Mouse (Mus musculus) embryonic facial prominence, embryonic 11.5 days (tissue): ENCODE measurements at regions not wholly inside any gene's neighbourhood (a gene's known extent, or its start where the extent isn't known, plus 50 kb on each side); places are given as distances from the start of the nearest gene placed in this dataset.

Source experiments
- ATAC-seq: fragments of 200-750 bp; cut with Nextera tagmentation; replicated peaks from 2 replicates; pipeline ENCODE4 v1.8.0; 2017; ENCODE audit warnings: low read depth; ENCODE audit not compliant: insufficient number of reproducible peaks, low FRiP score, low TSS enrichment
- DNase-seq: peaks from one replicate; pipeline ENCODE4 v3.0.0-alpha.2; 2015; ENCODE audit warnings: low spot score
- H3K27ac ChIP-seq: fragments of 300-500 bp; sonication (generic); replicated peaks from 2 replicates; pipeline ENCODE4 v1.5.1; 2014; ENCODE audit warnings: mild to moderate bottlenecking, low read depth, low read length, control low read depth
- H3K27me3 ChIP-seq: fragments of 300-500 bp; sonication (generic); 2 replicates; pipeline ENCODE4 v1.6.1; 2014; ENCODE audit warnings: mild to moderate bottlenecking, low read length, moderate library complexity, mixed read lengths; ENCODE audit not compliant: control insufficient read depth, insufficient read depth
- H3K36me3 ChIP-seq: fragments of 300-500 bp; sonication (generic); replicated peaks from 2 replicates; pipeline ENCODE4 v1.6.1; 2014; ENCODE audit warnings: low read depth, mild to moderate bottlenecking, low read length, moderate library complexity, mixed read lengths; ENCODE audit not compliant: control insufficient read depth, insufficient read depth
- H3K4me1 ChIP-seq: fragments of 300-500 bp; sonication (generic); 2 replicates; pipeline ENCODE4 v1.6.1; 2014; ENCODE audit warnings: low read length, mixed read lengths; ENCODE audit not compliant: control insufficient read depth, insufficient read depth
- H3K4me2 ChIP-seq: fragments of 300-500 bp; sonication (generic); 2 replicates; pipeline ENCODE4 v1.6.1; 2014; ENCODE audit warnings: low read depth, mild to moderate bottlenecking, control low read depth, low read length, moderate library complexity
- H3K4me3 ChIP-seq: fragments of 300-500 bp; sonication (generic); 2 replicates; pipeline ENCODE4 v1.5.1; 2014; ENCODE audit warnings: low read depth, low read length, control low read depth
- H3K9ac ChIP-seq: fragments of 300-500 bp; sonication (generic); replicated peaks from 2 replicates; pipeline ENCODE4 v1.6.1; 2014; ENCODE audit warnings: mild to moderate bottlenecking, control low read depth, low read length
- H3K9me3 ChIP-seq: fragments of 300-500 bp; sonication (generic); replicated peaks from 2 replicates; pipeline ENCODE4 v1.6.1; 2016; ENCODE audit warnings: mild to moderate bottlenecking, low read length, inconsistent platforms, mixed read lengths; ENCODE audit not compliant: control insufficient read depth
- WGBS: fragments of 180-500 bp; shearing (Covaris S2); extraction: QIAGEN DNeasy Blood & Tissue Kit; methylation state at CpG from one replicate; pipeline ENCODE4 v1.1.7; 2014; 5-methylcytosine and 5-hydroxymethylcytosine counted together

DNA sequence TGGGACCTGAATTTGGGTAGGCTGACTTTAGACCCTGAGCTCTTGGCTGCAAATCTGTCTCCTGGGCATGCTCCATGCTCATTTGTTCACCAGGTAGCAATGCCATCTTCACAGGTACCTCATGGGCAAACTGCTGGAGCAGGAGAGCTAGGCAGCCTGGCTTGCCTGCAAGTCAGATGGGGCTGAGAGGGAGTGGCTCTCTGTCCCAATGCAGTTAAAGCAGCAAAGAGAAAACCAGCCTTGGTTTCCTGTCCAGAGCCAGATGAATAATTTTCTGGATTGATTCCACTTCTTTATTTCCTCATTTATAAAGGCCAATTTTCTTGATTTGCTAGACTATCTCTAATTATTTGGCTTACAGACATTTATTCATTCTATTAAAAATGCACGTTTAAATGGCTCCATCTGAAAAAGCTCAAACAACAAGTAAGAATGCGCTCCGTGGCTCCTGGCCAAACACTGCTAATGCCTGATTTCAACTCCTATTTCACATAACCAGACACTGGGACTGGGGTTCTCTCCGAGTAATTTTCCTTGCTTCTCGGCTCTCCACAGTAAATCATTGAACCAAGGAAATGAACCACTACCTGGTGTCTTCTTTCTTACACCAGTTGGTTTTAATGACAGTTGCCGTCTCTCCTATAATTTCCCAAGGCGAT lies 60.5 kb downstream of the Rsl24d1 start:
- H3K4me3 ChIP-seq: no peak overlapping the region
- WGBS: 83% methylated on average over 7 of the region's 7 CpGs
- H3K27me3 ChIP-seq: no peaks in the 10 kb centered on the region
- no peaks in the 10 kb centered on the region for H3K36me3 ChIP-seq
- no peak overlapping the region for H3K27ac ChIP-seq
- H3K4me1 ChIP-seq: no peaks in the 10 kb centered on the region
- ATAC-seq: no peak
- DNase-seq: no peak
- H3K9me3 ChIP-seq: no peaks in the 10 kb centered on the region
- no peak overlapping the region for H3K9ac ChIP-seq
- H3K4me2 ChIP-seq: no peak overlapping the region

DNA sequence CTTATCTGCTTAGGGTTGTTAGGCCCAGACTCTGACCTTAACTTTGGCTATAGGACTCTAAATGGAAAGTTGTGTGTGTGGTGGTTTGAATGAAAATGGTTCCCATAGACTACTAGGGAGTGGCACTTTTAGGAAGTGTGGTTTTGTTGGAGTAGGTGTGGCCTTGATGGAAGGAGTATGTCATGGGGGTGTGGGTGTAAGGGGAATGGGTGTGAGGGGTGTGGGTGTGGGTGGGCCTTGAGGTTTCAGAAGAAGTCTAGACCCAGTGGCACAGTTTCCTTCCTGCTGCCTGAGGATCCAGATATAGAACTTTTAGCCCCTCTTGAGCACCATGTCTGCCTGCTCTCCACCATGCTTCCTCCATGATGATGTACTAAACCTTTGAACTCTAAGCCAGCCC lies 63.4 kb downstream of the Rsl24d1 start:
- Histone ChIP-seq H3K4me2 (no peak overlapping the region), H3K9me3 (no peaks in the 10 kb centered on the region), H3K27me3 (no peaks in the 10 kb centered on the region), H3K27ac (no peak overlapping the region), H3K4me1 (no peaks in the 10 kb centered on the region), H3K4me3 (no peak overlapping the region), H3K9ac (no peak overlapping the region), H3K36me3 (no peaks in the 10 kb centered on the region)
- DNase-seq: no peak
- no peak for ATAC-seq

DNA sequence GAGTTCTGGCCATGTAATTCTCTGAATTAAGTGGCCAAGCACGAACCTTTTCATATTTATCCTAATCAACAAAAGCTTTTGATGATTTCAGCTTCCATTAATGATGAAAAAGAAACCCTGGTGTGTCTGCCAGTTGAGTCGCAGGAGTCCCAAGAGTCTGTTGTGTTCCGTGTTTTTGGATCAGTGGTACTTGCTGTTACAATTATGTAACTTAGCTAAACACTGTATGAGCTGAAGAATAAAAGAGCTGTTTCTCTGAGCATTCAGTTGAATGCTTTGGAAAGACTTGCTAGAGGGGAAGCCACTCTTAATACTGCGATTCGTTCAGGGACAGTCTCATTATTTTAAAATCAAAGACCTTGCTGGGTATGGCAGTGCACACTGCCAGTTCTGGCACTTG lies 70.1 kb downstream of the Rsl24d1 start:
- no peak overlapping the region for H3K4me3 ChIP-seq
- H3K4me2 ChIP-seq: no peak overlapping the region
- no peaks in the 10 kb centered on the region for H3K4me1 ChIP-seq
- H3K9me3 ChIP-seq: no peaks in the 10 kb centered on the region
- 81% methylated on average over 5 of the region's 5 CpGs for WGBS
- no peaks in the 10 kb centered on the region for H3K36me3 ChIP-seq
- H3K27ac ChIP-seq: no peak overlapping the region
- H3K27me3 ChIP-seq: no peaks in the 10 kb centered on the region
- no peak for DNase-seq
- H3K9ac ChIP-seq: no peak overlapping the region
- no peak for ATAC-seq

- Histone ChIP-seq H3K36me3 (no peaks in the 10 kb centered on the region), H3K4me3 (no peak overlapping the region), H3K4me2 (no peak overlapping the region), H3K27me3 (no peaks in the 10 kb centered on the region), H3K4me1 (no peaks in the 10 kb centered on the region), H3K9me3 (no peaks in the 10 kb centered on the region), H3K27ac (no peak overlapping the region), H3K9ac (no peak overlapping the region)
- DNase-seq (no peak), ATAC-seq (no peak)
- 40% methylated on average over 3 of the region's 3 CpGs for WGBS
These were observed 71.7 kb downstream of the Rsl24d1 start for GRCm38 (mm10) chr9:73184908-73185307.

- peak overlapping the region; percentile 25; the same call in 1 of the 2 replicates for H3K9ac ChIP-seq
- peaks cover 2% of the 10 kb centered on the region; the same call in 1 of the 2 replicates for H3K4me1 ChIP-seq
- no peak overlapping the region for H3K27ac ChIP-seq
- H3K9me3 ChIP-seq: no peaks in the 10 kb centered on the region
- H3K27me3 ChIP-seq: no peaks in the 10 kb centered on the region
- DNase-seq (peak; percentile 57), ATAC-seq (0 out of 2 replicates have a peak, but pooled peaks have one; percentile 52)
- no peak overlapping the region for H3K4me3 ChIP-seq
- no peaks in the 10 kb centered on the region for H3K36me3 ChIP-seq
- WGBS: 21% methylated on average over 11 of the region's 11 CpGs
- peak overlapping the region; percentile 4; the same call in 1 of the 2 replicates for H3K4me2 ChIP-seq
These were observed 79.1 kb downstream of the Rsl24d1 start for GRCm38 (mm10) chr9:73192271-73192785.

DNA sequence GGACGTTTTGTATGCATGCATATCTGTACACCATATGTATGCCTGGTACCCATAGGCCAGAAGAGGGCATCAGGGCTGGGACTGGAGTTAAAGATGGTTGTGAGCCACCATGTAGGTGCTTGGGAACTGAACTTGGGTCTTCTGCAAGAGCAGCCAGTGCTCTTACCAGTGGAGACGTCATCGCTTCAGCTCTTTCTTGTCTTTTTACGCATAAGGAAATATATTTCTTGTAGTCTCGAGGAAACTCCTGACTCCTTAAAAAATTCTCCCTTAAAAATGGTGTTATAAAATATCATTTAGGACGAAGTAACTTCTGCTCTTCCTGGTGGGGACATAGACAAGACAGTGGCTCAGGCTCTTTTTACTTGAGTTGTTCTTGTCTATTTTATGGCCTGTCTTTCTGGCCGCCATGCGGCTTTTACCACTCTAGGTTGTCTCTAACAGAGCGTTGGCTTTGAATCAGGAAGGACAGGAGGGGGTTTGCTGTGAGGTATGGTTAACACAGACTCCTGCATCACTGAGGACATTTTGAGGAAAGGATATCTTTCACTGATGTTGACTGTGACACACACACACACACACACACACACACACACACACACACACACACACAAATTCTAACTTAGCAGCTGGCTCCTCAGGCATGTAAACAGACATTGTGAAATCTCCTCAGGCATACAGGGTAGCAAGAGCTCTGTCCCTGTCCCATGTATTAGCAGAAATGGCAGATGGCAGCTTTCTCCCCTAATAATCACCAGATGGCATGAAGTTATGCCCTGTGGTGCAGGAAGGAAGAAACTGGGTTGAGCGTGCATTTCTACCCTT lies 85.2 kb downstream of the Rsl24d1 start:
- Histone ChIP-seq H3K4me3 (no peak overlapping the region), H3K4me2 (no peak overlapping the region), H3K27ac (no peak overlapping the region), H3K36me3 (no peaks in the 10 kb centered on the region), H3K27me3 (no peaks in the 10 kb centered on the region), H3K4me1 (no peaks in the 10 kb centered on the region), H3K9ac (no peak overlapping the region), H3K9me3 (no peaks in the 10 kb centered on the region)
- ATAC-seq (no peak), DNase-seq (no peak)
- 89% methylated on average over 10 of the region's 10 CpGs for WGBS

DNA sequence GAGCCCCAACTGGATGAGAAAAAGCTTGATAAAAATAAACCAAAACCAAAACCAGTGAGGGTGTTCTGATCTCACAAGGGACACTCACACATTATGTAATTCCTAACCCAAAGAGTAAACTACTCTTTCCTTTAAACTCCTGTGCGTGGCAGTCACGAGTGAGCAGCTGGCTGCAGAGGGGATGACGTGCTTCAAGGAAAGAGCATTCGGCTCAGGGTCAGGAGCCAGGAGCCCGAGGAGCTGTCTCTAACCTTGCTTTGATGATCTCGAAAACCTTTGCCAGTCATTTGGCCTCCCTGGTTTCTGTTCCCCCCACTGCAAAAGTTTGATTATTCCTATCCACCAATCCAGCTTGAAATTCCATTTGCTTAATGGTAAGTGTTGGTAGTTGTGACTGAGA lies 109.9 kb downstream of the Rsl24d1 start:
- no peaks in the 10 kb centered on the region for H3K4me1 ChIP-seq
- ATAC-seq (no peak), DNase-seq (no peak)
- H3K4me3 ChIP-seq: no peak overlapping the region
- H3K9me3 ChIP-seq: no peaks in the 10 kb centered on the region
- no peaks in the 10 kb centered on the region for H3K36me3 ChIP-seq
- H3K27me3 ChIP-seq: no peaks in the 10 kb centered on the region
- H3K27ac ChIP-seq: no peak overlapping the region
- 47% methylated on average over 6 of the region's 6 CpGs for WGBS
- H3K9ac ChIP-seq: no peak overlapping the region
- no peak overlapping the region for H3K4me2 ChIP-seq

GRCm38 (mm10) chr9:73240188-73240587 lies 127.0 kb downstream of the Rsl24d1 start:
- 81% methylated on average over 5 of the region's 5 CpGs for WGBS
- H3K9ac ChIP-seq: no peak overlapping the region
- H3K4me2 ChIP-seq: no peak overlapping the region
- H3K4me1 ChIP-seq: no peaks in the 10 kb centered on the region
- no peaks in the 10 kb centered on the region for H3K36me3 ChIP-seq
- DNase-seq (no peak), ATAC-seq (no peak)
- no peak overlapping the region for H3K4me3 ChIP-seq
- H3K27ac ChIP-seq: no peak overlapping the region
- no peaks in the 10 kb centered on the region for H3K27me3 ChIP-seq
- H3K9me3 ChIP-seq: no peaks in the 10 kb centered on the region
